ENCODE assay signal across 36 mouse cellular contexts in the genomic region with DNA sequence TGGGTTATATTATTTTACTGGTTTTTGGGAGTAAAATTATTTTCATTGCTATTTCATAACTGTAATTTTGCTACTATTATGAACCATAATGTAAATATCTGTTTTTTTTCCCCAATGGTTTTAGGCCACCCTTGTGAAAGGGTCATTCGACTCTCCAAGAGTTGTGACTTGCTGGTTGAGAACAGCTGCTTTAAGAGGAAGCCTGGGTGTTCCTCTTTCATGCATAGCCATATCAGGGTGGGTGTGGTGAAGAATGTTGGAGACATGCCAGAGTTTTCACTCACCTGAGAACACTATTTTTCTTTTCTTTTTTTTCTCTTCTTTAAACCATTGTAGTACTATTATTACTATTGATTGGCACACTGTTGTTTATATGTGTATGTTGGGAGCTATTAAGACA. TPM values are rescaled to one million over a fixed set of nuclear protein-coding genes. Genes with fewer than 3 reads are reported as not detected.
"Had no signal": no experiment of that assay in that cellular context is flagged by ENCODE, and none has a peak within 500 bp of the region (broad histone marks: within the 10 kb centered on the region; RNA-seq: fewer than 3 reads in every experiment).

No protein-coding gene starts in this region.

- H3K4me3 ChIP-seq: embryonic facial prominence, embryonic 10.5 days; embryonic facial prominence, embryonic 12.5 days; embryonic facial prominence, embryonic 13.5 days; embryonic facial prominence, embryonic 15.5 days; erythroblast, embryonic 14.5 days; forebrain, embryonic 10.5 days; forebrain, embryonic 12.5 days; forebrain, embryonic 13.5 days; forebrain, embryonic 15.5 days; gastrocnemius, adult 2 months; heart, adult 2 months; heart, embryonic 10.5 days had no signal

- ATAC-seq: forebrain, embryonic 13.5 days; forebrain, embryonic 14.5 days; forebrain, embryonic 15.5 days; forebrain, embryonic 16.5 days; forebrain, postnatal 0 days had no signal

- H3K27me3 ChIP-seq: embryonic facial prominence, embryonic 12.5 days; embryonic facial prominence, embryonic 13.5 days; embryonic facial prominence, embryonic 15.5 days; forebrain, embryonic 12.5 days; forebrain, embryonic 13.5 days; forebrain, embryonic 15.5 days had no signal

- H3K27ac ChIP-seq: embryonic facial prominence, embryonic 10.5 days; embryonic facial prominence, embryonic 12.5 days; embryonic facial prominence, embryonic 13.5 days; embryonic facial prominence, embryonic 15.5 days; forebrain, embryonic 10.5 days; forebrain, embryonic 12.5 days; forebrain, embryonic 13.5 days; forebrain, embryonic 15.5 days; gastrocnemius, adult 2 months; heart, adult 2 months; heart, embryonic 10.5 days had no signal

- DNase-seq: cerebellum, adult 8-10 months; cerebellum, adult 9-10 months; cerebellum, adult 9-11 months; cerebellum, postnatal 14 days; cerebellum, postnatal 36 days; embryo, embryonic 11 days; forebrain, postnatal 0 days; gastrocnemius, adult 2 months; gastrocnemius, postnatal 10 days; gastrocnemius, postnatal 14 days; gastrocnemius, postnatal 25 days; gastrocnemius, postnatal 36 days; heart, adult 11 months; heart, adult 18-20 months; heart, adult 2 months had no signal

- H3K4me1 ChIP-seq: embryonic facial prominence, embryonic 10.5 days; embryonic facial prominence, embryonic 12.5 days; embryonic facial prominence, embryonic 13.5 days; embryonic facial prominence, embryonic 15.5 days; forebrain, embryonic 10.5 days; forebrain, embryonic 12.5 days; forebrain, embryonic 13.5 days; forebrain, embryonic 15.5 days; heart, embryonic 10.5 days had no signal

RNA-seq across cellular contexts. Expression of gene Gm4846, which starts 19.2 kb away (rescaled TPM):
- total RNA-seq: forebrain, postnatal 0 days; gastrocnemius, adult 18-20 months; gastrocnemius, adult 2 months; gastrocnemius, adult 8-10 months; gastrocnemius, postnatal 10 days; gastrocnemius, postnatal 14 days; gastrocnemius, postnatal 25 days; gastrocnemius, postnatal 36 days; gastrocnemius, postnatal 4 days; heart, adult 18-20 months; heart, adult 2 months; heart, adult 8-10 months had no signal
- polyA plus RNA-seq: cortical plate, adult 2 months; embryonic facial prominence, embryonic 10.5 days; embryonic facial prominence, embryonic 11.5 days; embryonic facial prominence, embryonic 13.5 days; embryonic facial prominence, embryonic 14.5 days; embryonic facial prominence, embryonic 15.5 days; erythroblast, embryonic 14.5 days; forebrain, embryonic 10.5 days; forebrain, embryonic 11.5 days; forebrain, embryonic 12.5 days; forebrain, embryonic 13.5 days; forebrain, embryonic 14.5 days; forebrain, embryonic 15.5 days; forebrain, embryonic 16.5 days; forebrain, postnatal 0 days; frontal cortex, adult 2 months; heart, adult 2 months; heart, embryonic 10.5 days had no signal
